Mouse (Mus musculus): ENCODE measurements around the gene Pak1.

- TF ChIP-seq CTCF (IDR thresholded peaks at IDR 0.05; ENCODE audit: borderline replicate concordance, insufficient read depth, low read length), result no peak
- TF ChIP-seq POLR2A (IDR thresholded peaks at IDR 0.05; ENCODE audit: low read depth, low read length), result no peak
These were observed 6.8 kb upstream of the Pak1 start for GRCm38 (mm10) chr7:97781496-97781895.

Measured in embryonic fibroblast, embryonic 13.5 days (primary cell).